Mouse (Mus musculus): ENCODE measurements around the gene Slc25a17. TPM values are rescaled to one million over a fixed set of nuclear protein-coding genes. Genes with fewer than 3 reads are reported as not detected.

Slc25a17 gene
- polyA plus RNA-seq, 1 experiment = 98.1 TPM

DNA sequence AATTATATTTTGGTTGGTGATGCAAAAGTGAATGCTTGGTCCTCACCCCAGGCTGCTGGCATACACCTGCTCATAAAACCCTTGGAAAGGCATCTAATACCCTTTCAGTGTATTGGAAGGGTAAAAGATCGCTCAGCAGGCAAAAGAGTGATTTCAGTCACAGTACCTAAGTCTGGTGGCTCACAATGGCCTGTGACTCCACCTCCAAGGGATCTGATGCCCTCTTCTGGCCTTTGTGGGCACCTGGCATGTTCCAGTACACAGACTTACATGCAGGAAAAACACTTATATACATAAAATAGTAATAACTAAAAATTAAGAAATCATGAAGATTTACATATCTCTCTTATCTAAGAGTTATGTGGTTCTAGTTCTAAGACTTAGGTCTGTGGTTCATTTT is 8.0 kb downstream of the Slc25a17 start:
- TF ChIP-seq CTCF (IDR thresholded peaks at IDR 0.05; ENCODE audit: borderline replicate concordance, extremely low read depth, insufficient read depth, insufficient read length) (peak; percentile 14; the same call in 1 of the 2 replicates), POLR2A (IDR thresholded peaks at IDR 0.05; ENCODE audit: borderline replicate concordance, extremely low read depth, insufficient read depth, insufficient read length, poor library complexity, severe bottlenecking) (no peak)

DNA sequence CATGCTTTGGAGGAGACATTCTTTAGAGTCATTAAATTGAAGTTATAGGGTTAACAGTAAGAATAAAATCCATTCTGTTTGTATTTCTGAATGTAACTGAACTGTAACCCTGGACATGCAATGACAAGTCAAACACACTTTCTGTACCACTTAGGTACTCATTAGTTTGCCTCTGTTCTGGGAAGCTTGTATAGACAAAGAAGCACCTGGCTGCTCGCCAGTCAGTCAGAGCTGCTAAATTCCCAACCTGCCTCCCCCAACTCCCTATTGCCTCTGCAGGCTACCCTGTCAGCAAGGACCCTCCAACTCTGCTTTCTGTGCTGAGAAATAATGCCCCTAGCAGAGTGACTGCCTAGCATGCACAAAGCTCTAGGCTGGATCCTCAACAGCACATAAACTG is 10.2 kb downstream of the Slc25a17 start:
- TF ChIP-seq POLR2A (IDR thresholded peaks at IDR 0.05; ENCODE audit: borderline replicate concordance, extremely low read depth, insufficient read depth, insufficient read length, poor library complexity, severe bottlenecking) (no peak), CTCF (IDR thresholded peaks at IDR 0.05; ENCODE audit: borderline replicate concordance, extremely low read depth, insufficient read depth, insufficient read length) (no peak)
- DNase-seq (ENCODE audit: low read depth) = peak; percentile 84

More for the DNA sequence above, 8.0 kb downstream of the Slc25a17 start:
- peak; percentile 35 for DNase-seq (ENCODE audit: low read depth)

DNA sequence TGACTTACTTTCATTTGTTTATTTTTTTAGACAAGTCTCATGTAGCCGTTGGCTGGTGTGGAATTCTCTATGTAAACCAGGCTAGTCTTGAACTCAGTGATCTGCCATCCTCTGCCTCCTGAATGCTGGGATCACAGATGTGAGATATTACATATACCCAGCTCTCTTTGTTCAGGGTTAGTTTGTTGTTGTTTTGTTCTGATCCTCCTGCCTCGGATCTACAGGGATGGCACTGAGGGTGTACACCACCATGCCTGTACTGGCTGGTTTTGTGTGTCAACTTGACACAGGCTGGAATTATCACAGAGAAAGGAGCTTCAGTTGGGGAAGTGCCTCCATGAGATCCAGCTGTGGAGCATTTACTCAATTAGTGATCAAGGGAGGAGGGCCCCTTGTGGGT is 12.2 kb downstream of the Slc25a17 start:
- no peak for DNase-seq (ENCODE audit: low read depth)
- no peak for TF ChIP-seq CTCF (IDR thresholded peaks at IDR 0.05; ENCODE audit: borderline replicate concordance, extremely low read depth, insufficient read depth, insufficient read length)
- no peak for TF ChIP-seq POLR2A (IDR thresholded peaks at IDR 0.05; ENCODE audit: borderline replicate concordance, extremely low read depth, insufficient read depth, insufficient read length, poor library complexity, severe bottlenecking)

DNA sequence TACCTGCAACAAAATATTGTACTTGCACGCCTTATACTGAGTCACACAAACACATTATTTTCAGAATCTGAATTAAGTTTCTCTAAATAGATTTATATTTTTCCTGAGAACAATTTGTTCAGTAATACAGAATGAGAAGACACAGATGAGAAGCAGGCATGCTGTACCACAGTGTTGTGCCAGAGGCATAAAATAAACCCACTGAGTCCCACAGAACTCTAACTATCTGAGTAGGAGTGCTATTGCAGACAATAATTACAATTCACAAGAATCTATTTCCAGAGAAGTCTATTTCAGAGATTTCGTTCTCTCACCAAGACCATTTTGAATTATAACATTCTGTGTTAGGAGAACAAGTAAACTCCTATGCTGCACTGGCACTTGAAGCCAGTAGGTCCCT is 13.1 kb downstream of the Slc25a17 start:
- DNase-seq (ENCODE audit: low read depth) = no peak
- no peak for TF ChIP-seq CTCF (IDR thresholded peaks at IDR 0.05; ENCODE audit: borderline replicate concordance, extremely low read depth, insufficient read depth, insufficient read length)
- TF ChIP-seq POLR2A (IDR thresholded peaks at IDR 0.05; ENCODE audit: borderline replicate concordance, extremely low read depth, insufficient read depth, insufficient read length, poor library complexity, severe bottlenecking) = no peak

DNA sequence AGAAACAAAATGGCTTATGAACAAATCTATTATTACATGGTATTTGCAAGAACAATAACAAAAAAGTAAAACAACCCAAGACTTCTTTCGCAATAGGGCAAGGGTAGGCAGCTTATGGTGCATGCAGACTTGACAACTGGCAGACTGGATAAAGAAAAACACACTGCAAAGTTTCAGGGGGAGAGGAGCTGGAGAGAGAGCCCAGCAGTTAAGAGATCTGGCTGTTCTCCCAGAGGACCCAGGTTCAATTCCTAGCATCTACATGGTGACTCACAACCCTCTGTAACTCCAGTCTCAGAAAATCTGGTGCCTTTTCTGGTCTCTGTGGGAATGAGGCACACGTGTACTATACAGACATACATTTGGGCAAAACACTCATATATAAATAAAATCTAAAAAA is 19.2 kb downstream of the Slc25a17 start:
- DNase-seq (ENCODE audit: low read depth) = no peak
- no peak for TF ChIP-seq POLR2A (IDR thresholded peaks at IDR 0.05; ENCODE audit: borderline replicate concordance, extremely low read depth, insufficient read depth, insufficient read length, poor library complexity, severe bottlenecking)
- no peak for TF ChIP-seq CTCF (IDR thresholded peaks at IDR 0.05; ENCODE audit: borderline replicate concordance, extremely low read depth, insufficient read depth, insufficient read length)

DNA sequence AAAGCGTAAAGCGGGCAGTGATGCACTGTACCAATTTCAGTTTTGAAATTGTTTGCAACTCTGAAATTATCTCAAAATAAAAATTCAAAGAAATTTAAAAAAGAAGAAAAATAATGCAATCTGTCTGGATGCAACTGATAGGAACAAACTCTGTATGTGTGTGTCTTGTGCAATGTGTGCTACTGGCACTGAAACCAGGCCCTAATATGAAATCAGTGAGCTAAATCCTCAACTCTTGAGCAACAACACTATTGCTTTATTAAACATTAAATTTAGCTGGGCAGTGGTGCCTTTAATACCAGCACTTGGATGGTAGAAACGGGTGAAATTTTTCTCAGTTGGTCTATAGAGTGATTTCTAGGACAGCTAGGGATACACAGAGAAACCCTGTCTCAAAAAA is 21.5 kb downstream of the Slc25a17 start:
- TF ChIP-seq CTCF (IDR thresholded peaks at IDR 0.05; ENCODE audit: borderline replicate concordance, extremely low read depth, insufficient read depth, insufficient read length) (no peak), POLR2A (IDR thresholded peaks at IDR 0.05; ENCODE audit: borderline replicate concordance, extremely low read depth, insufficient read depth, insufficient read length, poor library complexity, severe bottlenecking) (no peak)
- DNase-seq (ENCODE audit: low read depth) = no peak

DNA sequence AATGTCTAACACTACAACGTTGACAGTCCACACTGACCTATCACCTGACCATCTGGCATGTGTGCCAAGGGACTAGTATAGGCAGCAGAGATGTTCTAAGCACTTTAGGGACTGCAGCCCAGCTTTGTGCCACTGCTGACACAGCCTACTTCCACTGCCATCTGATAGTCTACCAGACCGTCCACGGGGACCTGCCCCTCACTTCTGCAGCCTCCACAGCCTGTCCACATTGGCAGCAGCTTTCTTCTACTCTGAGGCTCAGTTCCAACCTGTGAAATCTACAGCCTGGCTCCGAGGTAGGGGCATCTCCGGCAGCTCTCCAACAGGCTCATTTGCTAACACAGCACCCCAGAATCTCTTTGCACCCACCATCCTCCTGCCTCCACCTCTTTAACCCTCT is 24.1 kb downstream of the Slc25a17 start:
- DNase-seq (ENCODE audit: low read depth) = no peak
- no peak for TF ChIP-seq CTCF (IDR thresholded peaks at IDR 0.05; ENCODE audit: borderline replicate concordance, extremely low read depth, insufficient read depth, insufficient read length)
- no peak for TF ChIP-seq POLR2A (IDR thresholded peaks at IDR 0.05; ENCODE audit: borderline replicate concordance, extremely low read depth, insufficient read depth, insufficient read length, poor library complexity, severe bottlenecking)

DNA sequence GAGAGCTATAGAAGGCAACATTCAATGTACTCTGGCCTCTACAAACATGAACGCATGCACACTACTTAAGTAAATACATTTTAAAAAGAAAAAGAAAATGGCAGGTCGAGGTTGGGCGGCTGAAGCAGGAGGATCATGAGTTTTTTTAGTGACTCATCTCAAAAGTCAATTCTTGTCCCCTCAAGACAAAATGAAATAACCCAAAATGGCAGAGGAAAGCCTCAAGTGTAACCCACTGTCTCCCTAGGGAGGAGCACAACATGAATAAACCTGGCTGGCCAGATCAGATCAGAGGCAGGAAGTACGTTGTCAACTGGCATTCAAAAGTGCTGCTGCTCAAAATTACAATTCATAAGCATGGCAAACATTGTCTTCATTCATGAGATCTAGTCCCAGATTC is 28.1 kb downstream of the Slc25a17 start:
- TF ChIP-seq POLR2A (IDR thresholded peaks at IDR 0.05; ENCODE audit: borderline replicate concordance, extremely low read depth, insufficient read depth, insufficient read length, poor library complexity, severe bottlenecking) (no peak), CTCF (IDR thresholded peaks at IDR 0.05; ENCODE audit: borderline replicate concordance, extremely low read depth, insufficient read depth, insufficient read length) (no peak)
- DNase-seq (ENCODE audit: low read depth) = no peak

DNA sequence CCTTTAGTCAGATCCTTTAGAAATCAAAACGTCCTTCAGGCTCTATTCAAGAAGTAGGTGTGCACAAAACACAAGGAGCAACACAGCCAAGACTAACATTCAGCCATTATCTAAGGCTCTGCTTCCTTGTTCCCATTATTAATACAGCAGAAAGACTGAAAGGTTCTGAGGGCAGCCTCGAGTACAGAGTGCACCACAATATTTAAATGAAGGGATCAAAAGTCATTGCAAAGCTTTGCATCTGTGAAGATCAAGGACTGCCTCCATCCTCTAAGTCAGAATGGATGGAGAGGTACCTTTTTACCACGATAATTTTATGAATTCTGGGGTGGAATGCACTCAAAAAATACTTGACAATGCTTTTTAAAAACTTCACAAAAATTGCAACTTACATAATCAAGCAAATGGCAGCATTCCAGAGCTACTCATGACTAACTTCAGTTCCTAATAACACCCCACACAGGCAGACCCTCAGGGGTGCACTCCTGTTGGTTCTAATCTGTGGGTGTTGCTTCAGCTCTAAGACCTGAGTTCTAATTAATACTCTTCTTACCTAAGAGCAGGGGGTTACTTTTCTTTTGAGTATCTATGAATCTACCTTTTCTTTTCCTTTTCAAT is 29.7 kb downstream of the Slc25a17 start:
- TF ChIP-seq CTCF (IDR thresholded peaks at IDR 0.05; ENCODE audit: borderline replicate concordance, extremely low read depth, insufficient read depth, insufficient read length) (no peak), POLR2A (IDR thresholded peaks at IDR 0.05; ENCODE audit: borderline replicate concordance, extremely low read depth, insufficient read depth, insufficient read length, poor library complexity, severe bottlenecking) (no peak)
- no peak for DNase-seq (ENCODE audit: low read depth)

DNA sequence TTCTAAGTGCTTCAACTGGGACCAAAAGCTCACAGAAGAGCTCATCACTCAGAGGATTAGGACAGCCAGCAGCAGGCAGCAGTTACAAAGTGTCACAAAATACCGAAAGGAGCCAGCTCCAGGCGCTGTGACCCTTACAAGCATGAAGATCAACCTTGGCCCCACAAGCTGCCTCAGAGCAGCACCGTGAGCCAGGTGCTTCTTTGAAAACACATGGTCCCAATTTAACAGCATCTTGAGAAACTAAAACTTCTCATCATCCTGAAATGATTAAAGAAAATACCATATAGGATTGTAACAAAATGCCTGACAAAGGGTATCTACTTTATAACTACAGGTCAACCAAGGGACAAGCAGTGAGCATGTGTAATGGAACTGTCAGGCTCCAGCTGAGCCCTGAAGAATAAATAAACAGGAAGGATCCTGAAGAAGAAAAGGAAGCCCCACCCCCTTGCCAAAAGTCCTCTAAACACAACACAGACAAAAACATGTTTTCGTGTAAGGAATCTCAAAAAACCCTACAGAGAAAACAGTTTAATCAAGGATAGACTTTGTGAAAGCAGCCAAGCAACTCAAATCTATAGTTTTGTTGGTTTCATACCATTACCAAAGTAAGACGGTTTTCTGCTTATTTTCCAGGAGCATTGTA is 30.8 kb downstream of the Slc25a17 start:
- no peak for DNase-seq (ENCODE audit: low read depth)
- TF ChIP-seq CTCF (IDR thresholded peaks at IDR 0.05; ENCODE audit: borderline replicate concordance, extremely low read depth, insufficient read depth, insufficient read length) (no peak), POLR2A (IDR thresholded peaks at IDR 0.05; ENCODE audit: borderline replicate concordance, extremely low read depth, insufficient read depth, insufficient read length, poor library complexity, severe bottlenecking) (no peak)

DNA sequence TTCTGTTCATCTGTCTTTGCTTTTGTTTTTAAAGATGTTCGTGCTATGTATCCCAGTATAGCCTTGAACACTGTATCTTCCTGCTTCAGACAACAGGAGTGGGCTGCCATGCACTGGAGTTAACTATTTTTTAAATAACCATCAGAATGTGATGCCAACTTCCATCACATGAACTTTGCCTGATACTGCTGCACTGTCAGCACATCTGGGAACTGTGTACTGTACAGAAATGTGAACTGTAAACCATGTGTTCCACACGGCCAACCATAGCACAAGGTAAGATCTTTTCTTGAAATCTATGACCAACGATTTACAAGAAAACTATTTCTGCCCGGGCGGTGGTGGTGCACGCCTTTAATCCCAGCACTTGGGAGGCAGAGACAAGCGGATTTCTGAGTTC is 33.1 kb downstream of the Slc25a17 start:
- no peak for TF ChIP-seq CTCF (IDR thresholded peaks at IDR 0.05; ENCODE audit: borderline replicate concordance, extremely low read depth, insufficient read depth, insufficient read length)
- no peak for TF ChIP-seq POLR2A (IDR thresholded peaks at IDR 0.05; ENCODE audit: borderline replicate concordance, extremely low read depth, insufficient read depth, insufficient read length, poor library complexity, severe bottlenecking)
- DNase-seq (ENCODE audit: low read depth) = no peak

DNA sequence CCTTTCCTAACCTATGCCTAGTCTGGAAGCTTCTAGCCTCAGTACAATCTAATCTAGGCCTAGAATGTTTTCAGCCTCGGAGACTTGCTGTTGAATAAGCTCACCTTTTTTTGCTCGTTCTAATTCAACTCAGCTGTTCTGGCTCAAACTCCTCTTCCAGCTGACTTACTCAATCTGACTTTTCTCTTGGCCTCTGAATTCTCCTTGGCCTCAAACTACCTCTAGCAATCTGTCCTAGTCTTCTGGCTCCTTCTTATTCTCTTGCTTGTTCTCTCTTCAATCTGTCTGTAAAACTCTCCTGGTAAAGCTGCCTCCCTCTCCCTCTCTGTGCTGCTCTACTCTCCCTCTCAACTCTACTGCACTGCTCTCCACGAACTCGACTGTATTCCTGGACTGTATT is 35.6 kb downstream of the Slc25a17 start:
- no peak for DNase-seq (ENCODE audit: low read depth)
- TF ChIP-seq CTCF (IDR thresholded peaks at IDR 0.05; ENCODE audit: borderline replicate concordance, extremely low read depth, insufficient read depth, insufficient read length) (no peak), POLR2A (IDR thresholded peaks at IDR 0.05; ENCODE audit: borderline replicate concordance, extremely low read depth, insufficient read depth, insufficient read length, poor library complexity, severe bottlenecking) (no peak)
